ENCODE assay signal across 9 mouse cellular contexts in the genomic region with DNA sequence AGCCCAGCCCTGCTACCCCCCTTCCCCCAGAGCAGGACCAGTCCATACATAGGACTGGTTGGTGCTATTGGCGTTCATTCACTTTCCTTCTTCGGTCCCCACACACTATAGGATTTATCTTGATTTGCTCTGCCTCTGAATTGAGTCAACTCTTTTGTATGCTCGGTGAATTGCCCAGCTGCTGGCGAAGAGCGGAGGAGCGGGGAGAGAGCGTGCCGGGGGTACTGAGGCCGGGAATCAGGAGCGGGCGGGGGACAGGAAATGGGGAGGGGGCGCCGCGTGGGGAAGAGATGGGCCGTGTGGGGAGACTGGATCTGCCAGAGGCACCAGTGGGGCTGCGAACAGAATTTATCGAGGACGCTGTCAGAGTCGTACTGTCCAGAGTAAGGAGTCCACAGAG. TPM values are rescaled to one million over a fixed set of nuclear protein-coding genes. Genes with fewer than 3 reads are reported as not detected.
A peak's percentile ranks its signal among the peaks of the same experiment; 100 is the strongest.
DNase-seq lines count a peak whose midpoint lies in the region; ATAC-seq lines count a peak whose summit lies in the region.
"Had no signal": no experiment of that assay in that cellular context is flagged by ENCODE, and none has a peak within 500 bp of the region (broad histone marks: within the 10 kb centered on the region; RNA-seq: fewer than 3 reads in every experiment).

No protein-coding gene starts in this region.

- 6% methylated on average over 18 of the region's 19 CpGs for WGBS in lung, embryonic 16.5 days
- WGBS in forebrain, embryonic 16.5 days = 1% methylated on average over 19 of the region's 19 CpGs
- WGBS in limb, embryonic 13.5 days = 5% methylated on average over 19 of the region's 19 CpGs
- 4% methylated on average over 19 of the region's 19 CpGs for WGBS in stomach, embryonic 15.5 days

- ATAC-seq in lung, embryonic 16.5 days (ENCODE audit: low read depth) = no peak
- 0 out of 2 replicates have a peak, but pooled peaks have one; percentile 5 for ATAC-seq in forebrain, embryonic 16.5 days
- ATAC-seq in limb, embryonic 13.5 days (ENCODE audit: low FRiP score, low read depth) = no peak
- ATAC-seq in stomach, embryonic 15.5 days (ENCODE audit: insufficient read depth, low FRiP score, low read depth) = no peak
- ATAC-seq: Patski had no signal

- peaks cover 85% of the 10 kb centered on the region for H3K27me3 ChIP-seq in lung, embryonic 16.5 days (ENCODE audit: control insufficient read depth, insufficient read depth, low read depth, low read length)
- H3K27me3 ChIP-seq in forebrain, embryonic 16.5 days (replicated peaks; ENCODE audit: control insufficient read depth, insufficient read depth, low read length) = peaks cover 62% of the 10 kb centered on the region
- H3K27me3 ChIP-seq in limb, embryonic 13.5 days = peaks cover 99% of the 10 kb centered on the region
- H3K27me3 ChIP-seq in stomach, embryonic 15.5 days (replicated peaks) = peaks cover 95% of the 10 kb centered on the region
- H3K27me3 ChIP-seq: Patski had no signal

- no peak overlapping the region for H3K4me2 ChIP-seq in lung, embryonic 16.5 days (ENCODE audit: low read depth, low read length)
- peak overlapping the region; percentile 87 for H3K4me2 ChIP-seq in forebrain, embryonic 16.5 days (ENCODE audit: low read length)
- peak overlapping the region; percentile 96 for H3K4me2 ChIP-seq in limb, embryonic 13.5 days (replicated peaks)
- H3K4me2 ChIP-seq in stomach, embryonic 15.5 days = peak overlapping the region; percentile 92

- H3K36me3 ChIP-seq in lung, embryonic 16.5 days (ENCODE audit: control insufficient read depth, insufficient read depth, low read length) = no peaks in the 10 kb centered on the region
- no peaks in the 10 kb centered on the region for H3K36me3 ChIP-seq in forebrain, embryonic 16.5 days (ENCODE audit: control insufficient read depth, insufficient read depth)
- no peaks in the 10 kb centered on the region for H3K36me3 ChIP-seq in limb, embryonic 13.5 days
- no peaks in the 10 kb centered on the region for H3K36me3 ChIP-seq in stomach, embryonic 15.5 days

- no peak for DNase-seq in lung, adult 18-20 months
- DNase-seq in layer of hippocampus, postnatal 10 days (ENCODE audit: low spot score in 2 of 2) = no peak
- DNase-seq in ovary, postnatal 14 days (ENCODE audit: low spot score) = no peak

- no peak overlapping the region for H3K27ac ChIP-seq in lung, embryonic 16.5 days (ENCODE audit: low read length)
- peak overlapping the region; percentile 53 for H3K27ac ChIP-seq in forebrain, embryonic 16.5 days (ENCODE audit: low read length)
- no peak overlapping the region for H3K27ac ChIP-seq in limb, embryonic 13.5 days
- no peak overlapping the region for H3K27ac ChIP-seq in stomach, embryonic 15.5 days

- no peak overlapping the region for H3K9ac ChIP-seq in lung, embryonic 16.5 days (ENCODE audit: low read length)
- 0 out of 2 replicates have a peak overlapping the region, but pooled peaks have one; percentile 57 for H3K9ac ChIP-seq in forebrain, embryonic 16.5 days (replicated peaks; ENCODE audit: low read depth, low read length)
- no peak overlapping the region for H3K9ac ChIP-seq in limb, embryonic 13.5 days
- no peak overlapping the region for H3K9ac ChIP-seq in stomach, embryonic 15.5 days

- H3K4me3 ChIP-seq in lung, embryonic 16.5 days (ENCODE audit: low read length) = peak overlapping the region; percentile 55
- peak overlapping the region; percentile 53 for H3K4me3 ChIP-seq in forebrain, embryonic 16.5 days (replicated peaks; ENCODE audit: low read length)
- H3K4me3 ChIP-seq in limb, embryonic 13.5 days = peak overlapping the region; percentile 57
- peak overlapping the region; percentile 41 for H3K4me3 ChIP-seq in stomach, embryonic 15.5 days (replicated peaks)
- H3K4me3 ChIP-seq: megakaryocyte, embryonic 14.5 days had no signal

- H3K9me3 ChIP-seq in lung, embryonic 16.5 days (ENCODE audit: control insufficient read depth, low read length) = no peaks in the 10 kb centered on the region
- no peaks in the 10 kb centered on the region for H3K9me3 ChIP-seq in forebrain, embryonic 16.5 days (ENCODE audit: control insufficient read depth, low read length)
- H3K9me3 ChIP-seq in limb, embryonic 13.5 days = no peaks in the 10 kb centered on the region
- no peaks in the 10 kb centered on the region for H3K9me3 ChIP-seq in stomach, embryonic 15.5 days
- H3K9me3 ChIP-seq: megakaryocyte, embryonic 14.5 days had no signal

- H3K4me1 ChIP-seq in lung, embryonic 16.5 days (replicated peaks; ENCODE audit: control insufficient read depth, insufficient read depth, low read length) = peaks cover 26% of the 10 kb centered on the region
- H3K4me1 ChIP-seq in forebrain, embryonic 16.5 days (replicated peaks; ENCODE audit: control insufficient read depth, insufficient read depth, low read length) = peaks cover 51% of the 10 kb centered on the region
- H3K4me1 ChIP-seq in limb, embryonic 13.5 days = peaks cover 53% of the 10 kb centered on the region
- H3K4me1 ChIP-seq in stomach, embryonic 15.5 days = peaks cover 46% of the 10 kb centered on the region

RNA-seq across cellular contexts. Expression of a gene that starts 3.8 kb away (rescaled TPM):
- polyA plus RNA-seq in lung, embryonic 16.5 days (2015; fragmentation: Nextera tagmentation; extraction: Ambion mirVana) = 0.39 and 0.80 TPM in 2 replicates
- polyA plus RNA-seq in forebrain, embryonic 16.5 days (2015; fragmentation: Nextera tagmentation; extraction: Ambion mirVana) = 2.4 and 3.2 TPM in 2 replicates
- polyA plus RNA-seq in limb, embryonic 13.5 days (2015; fragmentation: Nextera tagmentation; extraction: Ambion mirVana) = 0.29 and 0.43 TPM in 2 replicates
- polyA plus RNA-seq in stomach, embryonic 15.5 days (2015; fragmentation: Nextera tagmentation; extraction: Ambion mirVana) = 0.24 and 0.79 TPM in 2 replicates
- 10 to 100 TPM; 36.1 to 41.9 TPM for total RNA-seq in layer of hippocampus, postnatal 10 days (2021)
